Mouse (Mus musculus) midbrain, embryonic 15.5 days (tissue): Measurements from ENCODE around the gene Nt5c1a. TPM values are rescaled to one million over a fixed set of nuclear protein-coding genes. Genes with fewer than 3 reads are reported as not detected.

Experiments used
- ATAC-seq: fragments of 200-750 bp; cut with Nextera tagmentation; replicated peaks from 2 replicates; pipeline ENCODE4 v1.8.0; 2017; ENCODE audit warnings: moderate TSS enrichment
- H3K27ac ChIP-seq: fragments of 300-500 bp; sonication (generic); 2 replicates; pipeline ENCODE4 v1.5.1; 2015; ENCODE audit warnings: mild to moderate bottlenecking, inconsistent platforms
- H3K27me3 ChIP-seq: fragments of 300-500 bp; sonication (generic); replicated peaks from 2 replicates; pipeline ENCODE4 v1.6.1; 2015; ENCODE audit warnings: inconsistent platforms
- H3K36me3 ChIP-seq: fragments of 300-500 bp; sonication (generic); replicated peaks from 2 replicates; pipeline ENCODE4 v1.6.1; 2015; ENCODE audit warnings: inconsistent platforms
- H3K4me1 ChIP-seq: fragments of 300-500 bp; sonication (generic); 2 replicates; pipeline ENCODE4 v1.6.1; 2015; ENCODE audit warnings: inconsistent platforms
- H3K4me2 ChIP-seq: fragments of 300-500 bp; sonication (generic); 2 replicates; pipeline ENCODE4 v1.6.1; 2015; ENCODE audit warnings: inconsistent platforms, mild to moderate bottlenecking, moderate library complexity
- H3K4me3 ChIP-seq: fragments of 300-500 bp; sonication (generic); 2 replicates; pipeline ENCODE4 v1.5.1; 2015; ENCODE audit warnings: mild to moderate bottlenecking, inconsistent platforms
- H3K9ac ChIP-seq: fragments of 300-500 bp; sonication (generic); 2 replicates; pipeline ENCODE4 v1.6.1; 2015; ENCODE audit warnings: mild to moderate bottlenecking, inconsistent platforms
- H3K9me3 ChIP-seq: fragments of 300-500 bp; sonication (generic); 2 replicates; pipeline ENCODE4 v1.6.1; 2016; ENCODE audit warnings: inconsistent platforms
- WGBS: fragments of 180-500 bp; shearing (Covaris S2); methylation state at CpG from one replicate; pipeline ENCODE4 v1.1.7; 2015; ENCODE audit warnings: mixed read lengths; 5-methylcytosine and 5-hydroxymethylcytosine counted together
- polyA plus RNA-seq: library from polyadenylated mRNA; unstranded; fragments of >200 nt; fragmentation: Nextera tagmentation; extraction: Ambion mirVana; gene quantifications from 2 replicates; pipeline ENCODE4 v1.2.1, GENCODE M21; 2015

The Nt5c1a gene
- polyA plus RNA-seq, 1 experiment from 2014 or later: not detected

GRCm38 (mm10) chr4:123235835-123236430 lies 34.6 kb downstream of the Nt5c1a start:
- Histone ChIP-seq H3K27me3 (peaks cover 52% of the 10 kb centered on the region), H3K9me3 (no peaks in the 10 kb centered on the region), H3K36me3 (no peaks in the 10 kb centered on the region), H3K4me2 (no peak overlapping the region), H3K4me3 (no peak overlapping the region), H3K27ac (no peak overlapping the region), H3K4me1 (peaks cover 11% of the 10 kb centered on the region), H3K9ac (no peak overlapping the region)
- 68% methylated on average over 9 of the region's 9 CpGs for WGBS
- ATAC-seq: no peak

GRCm38 (mm10) chr4:123236431-123237031 lies 35.2 kb downstream of the Nt5c1a start:
- Histone ChIP-seq H3K27ac (no peak overlapping the region), H3K27me3 (peaks cover 52% of the 10 kb centered on the region), H3K36me3 (no peaks in the 10 kb centered on the region), H3K9ac (no peak overlapping the region), H3K4me1 (peaks cover 11% of the 10 kb centered on the region), H3K9me3 (no peaks in the 10 kb centered on the region), H3K4me2 (no peak overlapping the region), H3K4me3 (no peak overlapping the region)
- WGBS: 89% methylated on average over 13 of the region's 13 CpGs
- no peak for ATAC-seq

DNA sequence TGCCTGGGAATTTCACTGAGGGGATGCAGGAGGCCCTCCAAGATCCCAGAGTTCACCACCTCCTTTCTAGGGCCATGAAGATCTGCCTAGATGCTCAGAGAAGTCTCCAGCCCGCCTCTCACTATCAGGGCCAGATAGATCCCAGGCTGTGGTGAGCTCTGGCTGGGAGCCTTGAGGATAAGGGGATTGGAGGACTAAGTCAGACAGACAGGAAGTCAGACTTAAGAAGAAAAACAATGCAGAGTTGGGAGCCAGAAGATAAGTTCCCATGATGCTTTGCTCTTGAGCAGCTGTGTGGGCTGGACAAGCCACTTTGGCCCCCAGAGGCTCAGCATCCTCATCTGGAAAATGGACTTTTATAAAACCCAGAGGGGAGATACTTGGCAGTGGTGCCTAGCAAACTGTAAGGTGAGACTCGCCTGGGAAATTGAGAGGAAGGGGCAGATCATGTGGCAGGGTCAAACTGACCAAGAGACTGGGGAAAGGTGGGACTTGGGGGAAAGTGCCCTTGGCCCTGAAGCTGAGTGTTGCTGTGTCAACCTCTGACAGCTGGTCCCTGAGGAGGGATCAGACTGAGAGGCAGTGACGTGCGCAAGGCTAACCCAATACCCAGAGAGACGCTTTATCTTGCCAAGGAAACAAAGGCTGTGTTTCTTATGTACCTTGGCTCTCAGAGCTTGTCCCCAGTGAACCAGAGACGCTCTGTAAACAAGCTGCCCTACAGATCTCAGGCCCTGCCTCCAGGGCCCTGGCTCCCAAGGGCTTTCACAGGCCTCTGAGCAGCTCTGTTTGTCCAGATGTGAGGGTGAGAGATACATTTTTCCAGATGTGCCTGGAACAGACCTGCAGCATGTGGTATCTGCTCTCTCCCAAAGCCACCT lies 36.3 kb downstream of the Nt5c1a start:
- Histone ChIP-seq H3K27me3 (peaks cover 45% of the 10 kb centered on the region), H3K4me1 (peaks cover 11% of the 10 kb centered on the region), H3K9me3 (no peaks in the 10 kb centered on the region), H3K4me2 (no peak overlapping the region), H3K27ac (no peak overlapping the region), H3K36me3 (no peaks in the 10 kb centered on the region), H3K4me3 (no peak overlapping the region), H3K9ac (no peak overlapping the region)
- WGBS: 64% methylated on average over 6 of the region's 6 CpGs
- ATAC-seq: no peak

DNA sequence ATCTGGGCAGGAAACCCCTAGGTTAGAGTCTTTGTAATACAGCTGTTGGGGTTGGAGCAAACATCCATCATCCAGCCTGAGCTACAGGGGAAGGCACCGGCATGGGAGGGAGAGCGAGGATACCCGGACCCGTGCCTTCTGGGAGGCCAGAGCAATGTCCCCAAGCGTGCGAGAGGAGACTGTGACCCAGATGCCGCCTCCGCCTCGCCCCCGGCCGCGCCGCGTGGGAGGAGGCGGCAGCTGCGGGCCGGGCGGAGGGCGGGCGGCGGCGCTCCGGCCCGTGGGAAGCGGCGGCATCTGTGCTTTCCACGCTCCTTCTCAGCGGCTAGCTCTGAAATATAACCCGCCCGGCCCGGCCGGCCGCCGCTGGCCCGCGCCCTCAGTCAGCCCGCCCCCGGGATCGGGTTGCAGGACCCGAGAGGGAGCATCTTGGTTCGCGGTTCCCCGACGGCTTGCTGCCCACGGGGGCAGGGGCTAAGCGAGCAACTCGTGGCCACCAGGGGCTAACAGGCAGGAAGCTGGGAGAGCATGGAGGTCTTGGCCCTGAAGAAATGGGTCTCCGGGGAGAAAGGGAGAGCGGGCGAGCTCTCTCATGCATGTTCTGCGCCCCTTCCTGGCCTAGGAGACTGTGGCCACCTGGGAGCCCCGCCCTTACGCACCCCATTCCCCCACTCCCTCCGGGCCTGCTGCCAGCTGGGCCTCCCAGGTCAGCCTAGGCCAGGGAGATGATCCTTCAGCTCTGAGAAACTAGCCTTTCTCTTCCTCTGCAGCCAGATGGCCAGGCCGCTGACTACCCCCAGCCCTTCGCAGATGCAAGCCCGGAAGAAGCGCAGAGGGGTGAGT lies 38.3 kb downstream of the Nt5c1a start:
- WGBS: 5% methylated on average over 57 of the region's 58 CpGs
- H3K36me3 ChIP-seq: no peaks in the 10 kb centered on the region
- ATAC-seq: no peak; the same call in 1 of the 2 replicates
- peaks cover 25% of the 10 kb centered on the region for H3K27me3 ChIP-seq
- H3K4me3 ChIP-seq: peak overlapping the region; percentile 33
- H3K9me3 ChIP-seq: no peaks in the 10 kb centered on the region
- H3K4me1 ChIP-seq: peaks cover 6% of the 10 kb centered on the region
- H3K4me2 ChIP-seq: peak overlapping the region; percentile 59
- peak overlapping the region; percentile 12; the same call in 1 of the 2 replicates for H3K9ac ChIP-seq
- H3K27ac ChIP-seq: no peak overlapping the region

GRCm38 (mm10) chr4:123246221-123246620 lies 44.9 kb downstream of the Nt5c1a start:
- no peaks in the 10 kb centered on the region for H3K9me3 ChIP-seq
- WGBS: 90% methylated on average over 7 of the region's 7 CpGs
- H3K4me3 ChIP-seq: no peak overlapping the region
- H3K4me2 ChIP-seq: no peak overlapping the region
- H3K36me3 ChIP-seq: no peaks in the 10 kb centered on the region
- no peaks in the 10 kb centered on the region for H3K4me1 ChIP-seq
- no peak for ATAC-seq
- no peaks in the 10 kb centered on the region for H3K27me3 ChIP-seq
- H3K9ac ChIP-seq: no peak overlapping the region
- no peak overlapping the region for H3K27ac ChIP-seq

GRCm38 (mm10) chr4:123246651-123247050 lies 45.3 kb downstream of the Nt5c1a start:
- Histone ChIP-seq H3K27ac (no peak overlapping the region), H3K36me3 (no peaks in the 10 kb centered on the region), H3K9me3 (no peaks in the 10 kb centered on the region), H3K27me3 (no peaks in the 10 kb centered on the region), H3K4me3 (no peak overlapping the region), H3K9ac (no peak overlapping the region), H3K4me2 (no peak overlapping the region), H3K4me1 (no peaks in the 10 kb centered on the region)
- ATAC-seq: no peak
- WGBS: 99% methylated on average over 5 of the region's 5 CpGs

- WGBS: 73% methylated on average over 7 of the region's 7 CpGs
Measured at GRCm38 (mm10) chr4:123247147-123247880, 46.0 kb downstream of the Nt5c1a start.

DNA sequence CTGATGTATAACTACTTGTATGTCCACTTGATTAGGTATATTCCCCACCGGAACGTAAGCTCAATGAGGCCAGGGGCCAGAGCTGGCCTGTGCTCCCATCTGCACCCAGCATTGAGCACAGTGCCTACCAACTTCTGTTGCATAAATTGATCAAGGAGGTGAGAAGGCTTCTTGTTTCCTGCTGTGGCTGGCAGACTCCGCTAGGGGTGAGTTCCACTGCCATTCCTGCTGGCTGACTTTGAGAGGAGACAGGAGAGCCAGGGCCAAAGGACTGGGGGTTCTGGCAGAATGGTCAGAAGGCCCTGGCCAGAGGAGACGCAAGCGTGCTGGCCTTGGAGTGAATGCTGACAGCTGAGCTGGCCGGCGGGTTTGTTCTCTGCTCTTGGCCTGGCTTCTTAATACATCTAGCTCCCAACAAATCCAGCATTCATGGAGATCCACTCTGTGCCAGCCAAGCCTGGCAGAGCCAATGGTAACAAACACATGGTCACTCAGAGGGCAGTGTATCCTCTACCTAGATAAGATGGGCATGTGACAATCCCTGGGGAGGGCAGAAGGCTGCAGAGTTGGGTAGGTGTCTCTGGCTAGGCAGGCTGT lies 47.8 kb downstream of the Nt5c1a start:
- Histone ChIP-seq H3K4me3 (no peak overlapping the region), H3K27ac (no peak overlapping the region), H3K36me3 (no peaks in the 10 kb centered on the region), H3K9ac (no peak overlapping the region), H3K27me3 (no peaks in the 10 kb centered on the region), H3K4me2 (no peak overlapping the region), H3K9me3 (no peaks in the 10 kb centered on the region), H3K4me1 (no peaks in the 10 kb centered on the region)
- ATAC-seq: no peak
- WGBS: 82% methylated on average over 7 of the region's 7 CpGs

More at GRCm38 (mm10) chr4:123247147-123247880, 46.0 kb downstream of the Nt5c1a start:
- Histone ChIP-seq H3K27ac (no peak overlapping the region), H3K4me2 (no peak overlapping the region), H3K27me3 (no peaks in the 10 kb centered on the region), H3K9ac (no peak overlapping the region), H3K4me1 (no peaks in the 10 kb centered on the region), H3K36me3 (no peaks in the 10 kb centered on the region), H3K4me3 (no peak overlapping the region), H3K9me3 (no peaks in the 10 kb centered on the region)
- no peak for ATAC-seq

DNA sequence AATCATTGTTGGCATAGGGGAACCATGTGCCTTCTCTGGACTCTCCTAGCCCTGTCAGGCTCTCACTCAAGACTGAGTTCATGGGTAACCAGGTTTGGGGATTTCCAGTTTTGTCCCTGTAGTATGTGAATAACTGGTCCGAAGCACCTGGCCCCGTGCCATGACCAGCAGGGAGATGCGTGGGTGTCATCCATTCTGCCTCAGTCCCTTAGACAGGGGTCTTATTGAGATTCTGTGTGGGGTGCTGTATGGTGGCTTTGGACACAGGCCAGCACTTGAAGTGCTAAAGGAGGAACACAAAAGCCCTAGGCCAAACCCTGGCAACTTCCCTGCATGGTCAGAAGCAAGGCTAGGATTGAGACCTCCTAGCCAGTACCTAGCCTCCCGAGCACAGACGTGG lies 50.9 kb downstream of the Nt5c1a start:
- no peaks in the 10 kb centered on the region for H3K4me1 ChIP-seq
- H3K4me3 ChIP-seq: no peak overlapping the region
- no peak overlapping the region for H3K9ac ChIP-seq
- H3K4me2 ChIP-seq: no peak overlapping the region
- no peaks in the 10 kb centered on the region for H3K36me3 ChIP-seq
- H3K27ac ChIP-seq: no peak overlapping the region
- H3K9me3 ChIP-seq: no peaks in the 10 kb centered on the region
- WGBS: 75% methylated on average over 5 of the region's 5 CpGs
- H3K27me3 ChIP-seq: no peaks in the 10 kb centered on the region
- ATAC-seq: no peak

GRCm38 (mm10) chr4:123254617-123255016 lies 53.3 kb downstream of the Nt5c1a start:
- Histone ChIP-seq H3K36me3 (no peaks in the 10 kb centered on the region), H3K4me3 (no peak overlapping the region), H3K4me1 (no peaks in the 10 kb centered on the region), H3K27me3 (no peaks in the 10 kb centered on the region), H3K4me2 (no peak overlapping the region), H3K9me3 (no peaks in the 10 kb centered on the region), H3K9ac (no peak overlapping the region), H3K27ac (no peak overlapping the region)
- peak; percentile 72; the same call in 1 of the 2 replicates for ATAC-seq
- 14% methylated on average over 5 of the region's 5 CpGs for WGBS

DNA sequence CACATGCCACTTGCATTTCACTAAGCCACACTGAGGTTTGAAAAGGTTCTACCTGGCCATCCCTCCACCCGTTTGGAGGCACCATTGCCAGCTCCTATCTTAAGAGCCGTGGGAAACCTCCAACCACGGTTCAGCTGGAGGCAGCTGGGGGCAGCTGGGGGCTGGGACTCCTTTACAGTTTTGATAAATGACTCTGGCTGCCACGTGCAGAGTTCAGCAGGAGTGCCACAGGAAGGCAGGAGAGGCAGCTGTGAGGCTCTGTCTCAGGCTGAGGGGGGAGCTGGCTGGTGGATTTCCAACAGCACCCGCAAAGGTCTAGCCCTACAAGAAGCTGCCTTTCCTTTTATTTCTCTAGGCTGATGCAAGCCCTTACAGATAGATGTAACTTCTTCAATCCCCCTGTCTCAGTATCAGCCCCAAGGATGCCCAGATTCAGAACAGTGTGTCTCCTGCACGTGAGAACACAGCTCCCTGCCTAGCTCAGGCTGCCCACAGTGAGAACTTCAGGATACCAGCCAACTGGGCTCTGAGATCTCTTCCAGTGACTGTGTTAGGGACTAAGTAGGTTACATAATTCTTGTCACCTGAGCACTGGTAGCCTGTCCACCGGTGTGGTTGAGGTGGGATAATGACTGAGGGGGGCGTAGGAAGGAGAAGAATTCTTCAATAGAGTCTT lies 58.9 kb downstream of the Nt5c1a start:
- Histone ChIP-seq H3K9me3 (no peaks in the 10 kb centered on the region), H3K9ac (no peak overlapping the region), H3K4me1 (no peaks in the 10 kb centered on the region), H3K4me2 (no peak overlapping the region), H3K27me3 (no peaks in the 10 kb centered on the region), H3K36me3 (no peaks in the 10 kb centered on the region), H3K27ac (no peak overlapping the region), H3K4me3 (no peak overlapping the region)
- ATAC-seq: no peak
- WGBS: 54% methylated on average over 8 of the region's 8 CpGs
